Mouse (Mus musculus) limb, embryonic 14.5 days (tissue): Measurements from ENCODE around the gene Nucb1. TPM values are rescaled to one million over a fixed set of nuclear protein-coding genes. Genes with fewer than 3 reads are reported as not detected.
"Not testable (repeated sequence)": the region's sequence is repeated elsewhere in the genome, so short reads cannot be mapped to it uniquely, and the experiment has no call there.

Experiments
- ATAC-seq: fragments of 200-750 bp; cut with Nextera tagmentation; 2 replicates; pipeline ENCODE4 v1.8.0; 2017; ENCODE audit warnings: low read depth, moderate number of reproducible peaks, moderate TSS enrichment; ENCODE audit not compliant: low FRiP score
- DNase-seq: peaks from one replicate; pipeline ENCODE4 v3.0.0-alpha.2; 2015; ENCODE audit warnings: low spot score
- H3K27ac ChIP-seq: fragments of 300-500 bp; sonication (generic); replicated peaks from 2 replicates; pipeline ENCODE4 v1.5.1; 2014; ENCODE audit warnings: low read depth, mild to moderate bottlenecking, low read length, moderate library complexity, mixed read lengths
- H3K27me3 ChIP-seq: fragments of 300-500 bp; sonication (generic); 2 replicates; pipeline ENCODE4 v1.6.1; 2014; ENCODE audit warnings: low read length, mixed read lengths; ENCODE audit not compliant: control insufficient read depth, insufficient read depth
- H3K36me3 ChIP-seq: fragments of 300-500 bp; sonication (generic); 2 replicates; pipeline ENCODE4 v1.6.1; 2014; ENCODE audit warnings: mild to moderate bottlenecking, low read length, moderate library complexity, mixed read lengths; ENCODE audit not compliant: control insufficient read depth, insufficient read depth
- H3K4me1 ChIP-seq: fragments of 300-500 bp; sonication (generic); 2 replicates; pipeline ENCODE4 v1.6.1; 2014; ENCODE audit warnings: antibody characterized with exemption, low read length, mixed read lengths; ENCODE audit not compliant: control insufficient read depth, insufficient read depth
- H3K4me2 ChIP-seq: fragments of 300-500 bp; sonication (generic); replicated peaks from 2 replicates; pipeline ENCODE4 v1.6.1; 2014; ENCODE audit warnings: low read depth, mild to moderate bottlenecking, low read length, moderate library complexity; ENCODE audit not compliant: severe bottlenecking
- H3K4me3 ChIP-seq: fragments of 300-500 bp; sonication (generic); replicated peaks from 2 replicates; pipeline ENCODE4 v1.5.1; 2014; ENCODE audit warnings: low read length
- H3K9ac ChIP-seq: fragments of 300-500 bp; sonication (generic); 2 replicates; pipeline ENCODE4 v1.6.1; 2014; ENCODE audit warnings: mild to moderate bottlenecking, low read depth, low read length, moderate library complexity; ENCODE audit not compliant: severe bottlenecking
- H3K9me3 ChIP-seq: fragments of 300-500 bp; sonication (generic); 2 replicates; pipeline ENCODE4 v1.6.1; 2016; ENCODE audit warnings: low read length; ENCODE audit not compliant: control insufficient read depth
- POLR2A ChIP-seq: fragments of 200-500 bp; IDR thresholded peaks from 2 replicates; pipeline ENCODE4 v1.8.0; 2012; ENCODE audit warnings: inconsistent platforms, mild to moderate bottlenecking, moderate library complexity, borderline replicate concordance; ENCODE audit not compliant: insufficient read depth, insufficient read length; ENCODE audit errors: extremely low read depth
- WGBS: fragments of 180-500 bp; shearing (Covaris S2); extraction: QIAGEN DNeasy Blood & Tissue Kit; methylation state at CpG from one replicate; pipeline ENCODE4 v1.1.7; 2014; 5-methylcytosine and 5-hydroxymethylcytosine counted together
- polyA plus RNA-seq, 2 experiments: library from polyadenylated mRNA; depleted of rRNA in 1 of 2; stranded (reverse) in 1 of 2; unstranded in 1 of 2; fragments of >200 nt; fragmentation: Nextera tagmentation in 1 of 2; extraction: Ambion mirVana in 1 of 2; gene quantifications; 2 replicates each; pipeline versions ENCODE4 v1.2.1 to v1.2.3; 2012 to 2014

The Nucb1 gene
- polyA plus RNA-seq, 2 experiments = 239 to 299 TPM

DNA sequence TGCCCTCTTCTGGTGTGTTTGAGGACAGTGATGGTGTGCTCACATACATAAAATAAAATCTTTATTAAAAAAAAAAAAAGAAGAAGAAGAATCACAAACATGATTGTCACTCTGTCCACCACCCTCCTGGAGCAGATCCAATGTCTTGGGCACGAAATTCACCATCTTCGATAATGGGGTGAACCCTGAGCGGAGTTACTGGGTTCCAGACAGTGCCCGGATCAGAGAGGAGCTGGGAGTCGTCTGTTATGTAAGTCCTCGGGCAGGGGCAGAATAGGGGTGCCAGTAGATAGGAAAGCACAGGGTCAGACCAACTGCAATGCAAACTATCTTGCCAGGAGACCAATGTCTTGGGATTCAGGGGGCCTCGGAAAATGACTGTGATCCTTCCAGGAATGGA lies 10.4 kb upstream of the Nucb1 start:
- ATAC-seq = no peak
- peaks cover 13% of the 10 kb centered on the region for H3K4me1 ChIP-seq

DNA sequence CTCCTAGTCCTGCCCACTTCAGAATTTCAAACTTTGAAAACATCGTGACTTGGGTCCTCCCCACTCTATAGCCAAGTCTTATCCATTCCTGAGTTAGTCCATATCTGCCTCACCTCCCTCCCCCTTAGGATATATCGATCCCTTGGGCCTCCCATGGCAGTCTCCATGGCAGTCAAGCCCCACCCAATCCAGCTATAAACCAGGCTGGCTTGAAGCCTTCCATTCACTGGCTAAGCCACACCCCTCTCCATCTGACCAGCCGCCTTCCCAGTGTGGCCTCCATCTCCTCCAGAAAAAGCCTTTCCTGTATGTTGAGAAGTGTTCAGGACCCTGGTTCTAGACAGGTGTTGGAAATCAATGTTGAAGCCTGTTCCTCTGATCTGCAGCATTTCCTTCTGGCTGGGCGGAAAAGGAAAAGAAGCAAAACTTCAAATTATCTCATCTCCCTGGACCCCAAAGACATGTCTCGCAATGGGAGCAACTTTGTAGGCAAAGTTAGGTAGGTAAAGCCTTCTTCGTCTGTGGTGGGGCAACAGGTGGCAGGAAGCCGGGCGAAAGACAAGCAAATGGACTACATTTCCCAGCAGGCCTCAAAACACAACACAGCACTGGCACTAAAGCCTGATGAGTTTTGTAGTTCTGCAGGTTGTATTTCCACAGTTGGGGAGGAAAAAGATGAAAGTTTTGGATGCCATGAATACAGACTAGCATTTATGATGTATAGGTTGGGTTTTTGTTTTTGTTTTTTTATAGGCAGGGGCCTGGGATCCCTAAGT lies 9.3 kb upstream of the Nucb1 start:
- Histone ChIP-seq H3K36me3 (peaks cover 13% of the 10 kb centered on the region), H3K9ac (no peak overlapping the region), H3K27me3 (no peaks in the 10 kb centered on the region), H3K4me2 (no peak overlapping the region), H3K27ac (no peak overlapping the region), H3K4me1 (peaks cover 7% of the 10 kb centered on the region), H3K9me3 (no peaks in the 10 kb centered on the region), H3K4me3 (no peak overlapping the region)
- no peak for TF ChIP-seq POLR2A
- DNase-seq (no peak), ATAC-seq (no peak)
- WGBS = 73% methylated on average over 8 of the region's 8 CpGs

More for the DNA sequence above, 10.4 kb upstream of the Nucb1 start:
- WGBS = 93% methylated on average over 7 of the region's 7 CpGs
- TF ChIP-seq POLR2A = no peak
- Histone ChIP-seq H3K4me3 (no peak overlapping the region), H3K27me3 (no peaks in the 10 kb centered on the region), H3K36me3 (peaks cover 15% of the 10 kb centered on the region), H3K9ac (no peak overlapping the region), H3K27ac (no peak overlapping the region), H3K9me3 (no peaks in the 10 kb centered on the region), H3K4me2 (no peak overlapping the region)
- no peak for DNase-seq

DNA sequence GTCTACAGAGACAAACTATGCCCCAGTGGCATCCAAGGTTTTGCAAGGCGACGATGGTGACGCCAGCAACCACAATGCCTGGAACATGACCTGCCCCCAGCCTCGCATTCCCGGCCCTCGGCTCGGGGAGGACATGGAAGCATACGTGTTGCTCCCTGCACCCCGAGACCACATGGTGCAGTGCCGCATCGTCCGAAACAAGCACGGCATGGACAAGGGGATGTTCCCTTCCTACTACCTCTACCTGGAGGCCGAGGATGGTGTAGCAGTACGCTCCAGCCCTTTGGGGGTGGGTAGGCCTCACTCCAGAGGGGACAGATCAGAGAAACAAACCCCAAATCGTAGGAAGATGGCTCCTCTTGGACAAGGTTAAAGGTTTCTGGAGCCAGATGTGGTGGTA lies 8.4 kb upstream of the Nucb1 start:
- Histone ChIP-seq H3K9me3 (no peaks in the 10 kb centered on the region), H3K4me2 (no peak overlapping the region), H3K36me3 (peaks cover 7% of the 10 kb centered on the region), H3K4me3 (no peak overlapping the region), H3K27ac (no peak overlapping the region), H3K27me3 (no peaks in the 10 kb centered on the region), H3K4me1 (peaks cover 3% of the 10 kb centered on the region), H3K9ac (no peak overlapping the region)
- no peak for TF ChIP-seq POLR2A
- DNase-seq = no peak
- ATAC-seq = no peak
- 92% methylated on average over 16 of the region's 16 CpGs for WGBS

DNA sequence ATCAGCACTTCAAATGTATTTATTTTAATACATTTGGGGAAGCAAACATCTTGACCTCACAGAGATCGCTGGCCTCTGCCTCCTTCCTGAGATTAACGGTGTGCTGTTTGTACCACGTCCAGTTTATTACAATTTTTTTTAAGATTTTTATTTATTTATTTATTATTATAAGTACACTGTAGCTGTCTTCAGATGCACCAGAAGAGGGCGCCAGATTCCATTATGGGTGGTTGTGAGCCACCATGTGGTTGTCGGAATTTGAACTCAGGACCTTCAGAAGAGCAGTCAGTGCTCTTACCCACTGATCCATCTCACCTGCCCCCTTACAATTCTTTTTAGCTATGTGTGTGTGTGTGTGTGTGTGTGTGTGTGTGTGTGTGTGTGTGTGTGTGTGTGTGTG lies 6.6 kb upstream of the Nucb1 start:
- not testable (repeated sequence) for H3K9ac ChIP-seq, H3K4me3 ChIP-seq, H3K36me3 ChIP-seq, H3K4me2 ChIP-seq, H3K27ac ChIP-seq, H3K27me3 ChIP-seq, DNase-seq, H3K4me1 ChIP-seq, H3K9me3 ChIP-seq, ATAC-seq
- 76% methylated on average over 5 of the region's 5 CpGs for WGBS

DNA sequence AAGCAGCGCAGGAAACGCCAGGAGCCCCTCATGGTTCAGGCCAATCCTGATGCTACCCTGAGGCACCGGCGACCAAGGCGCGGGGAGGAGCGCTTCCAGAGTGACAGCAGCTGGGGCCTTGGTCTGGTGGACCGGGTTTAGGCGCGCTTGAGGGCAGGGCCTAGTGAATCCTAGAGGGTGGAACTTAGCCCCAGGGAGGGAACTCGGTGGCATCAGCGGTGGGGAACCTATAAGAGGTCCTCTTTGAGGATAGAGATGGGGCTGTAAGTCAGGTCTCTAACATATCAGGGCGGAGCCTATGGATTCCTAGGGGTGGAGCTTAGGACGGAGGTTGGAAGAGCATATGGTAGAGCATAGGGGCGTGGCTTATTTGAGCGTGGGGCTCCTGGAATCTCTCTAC lies 5.2 kb upstream of the Nucb1 start:
- 0 out of 2 replicates have a peak overlapping the region, but pooled peaks have one; percentile 21 for H3K9ac ChIP-seq
- H3K4me2 ChIP-seq = no peak overlapping the region
- H3K36me3 ChIP-seq = no peaks in the 10 kb centered on the region
- H3K27me3 ChIP-seq = no peaks in the 10 kb centered on the region
- H3K4me1 ChIP-seq = 0 out of 2 replicates have a peak, but pooled peaks cover 2% of the 10 kb centered on the region
- H3K4me3 ChIP-seq = no peak overlapping the region
- no peaks in the 10 kb centered on the region for H3K9me3 ChIP-seq
- no peak for ATAC-seq
- WGBS = 16% methylated on average over 16 of the region's 16 CpGs
- H3K27ac ChIP-seq = no peak overlapping the region
- DNase-seq = no peak
- TF ChIP-seq POLR2A = no peak

DNA sequence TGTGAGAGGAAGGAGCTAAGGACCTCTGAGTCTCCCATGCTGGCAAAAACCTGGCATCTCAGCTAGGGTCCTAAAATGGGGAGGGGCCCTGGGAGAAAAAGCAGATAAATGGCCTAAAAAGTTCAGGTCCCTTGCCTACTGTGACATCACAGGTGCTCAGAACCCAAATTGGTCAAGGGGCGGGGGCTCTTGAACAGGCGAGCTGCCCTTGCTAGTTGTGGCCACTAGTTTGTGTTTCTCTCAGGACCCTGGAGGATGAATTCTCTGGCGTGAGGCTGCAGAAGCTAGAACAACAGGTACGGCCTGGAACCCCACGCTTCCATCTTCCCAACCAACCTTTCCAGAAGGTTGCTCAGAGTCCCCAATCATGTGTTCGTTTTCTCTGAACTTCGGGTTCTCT lies 4.2 kb upstream of the Nucb1 start:
- Histone ChIP-seq H3K27me3 (no peaks in the 10 kb centered on the region), H3K9me3 (no peaks in the 10 kb centered on the region), H3K36me3 (no peaks in the 10 kb centered on the region), H3K4me2 (no peak overlapping the region), H3K4me3 (no peak overlapping the region), H3K9ac (no peak overlapping the region), H3K4me1 (peaks cover 4% of the 10 kb centered on the region; the same call in 1 of the 2 replicates), H3K27ac (no peak overlapping the region)
- ATAC-seq (no peak), DNase-seq (no peak)
- TF ChIP-seq POLR2A = no peak
- WGBS = 79% methylated on average over 7 of the region's 7 CpGs
